Mouse (Mus musculus) cerebellum, adult 11 months (tissue): ENCODE measurements around the gene Polr2b.

Experiments used
- DNase-seq: peaks from one replicate; pipeline ENCODE4 v3.0.0; 2022

The Polr2b gene

GRCm38 (mm10) chr5:77366313-77366712 lies 56.4 kb downstream of the Polr2b start:
- no peak for DNase-seq

- DNase-seq = no peak
Observed at GRCm38 (mm10) chr5:77367145-77367544, 57.2 kb downstream of the Polr2b start.

GRCm38 (mm10) chr5:77367682-77368081 lies 57.7 kb downstream of the Polr2b start:
- no peak for DNase-seq

GRCm38 (mm10) chr5:77368194-77368593 lies 58.2 kb downstream of the Polr2b start:
- no peak for DNase-seq

- no peak for DNase-seq
Observed at GRCm38 (mm10) chr5:77369394-77369793, 59.4 kb downstream of the Polr2b start.

- DNase-seq = no peak
Observed at GRCm38 (mm10) chr5:77370378-77370892, 60.5 kb downstream of the Polr2b start.

GRCm38 (mm10) chr5:77372242-77372641 lies 62.3 kb downstream of the Polr2b start:
- no peak for DNase-seq

GRCm38 (mm10) chr5:77372778-77373177 lies 62.8 kb downstream of the Polr2b start:
- no peak for DNase-seq

- no peak for DNase-seq
Observed at GRCm38 (mm10) chr5:77374945-77375344, 65.0 kb downstream of the Polr2b start.

GRCm38 (mm10) chr5:77375546-77375945 lies 65.6 kb downstream of the Polr2b start:
- no peak for DNase-seq

- no peak for DNase-seq
Observed at GRCm38 (mm10) chr5:77378027-77378426, 68.1 kb downstream of the Polr2b start.

GRCm38 (mm10) chr5:77379434-77380135 lies 69.6 kb downstream of the Polr2b start:
- no peak for DNase-seq

GRCm38 (mm10) chr5:77380321-77380901 lies 70.5 kb downstream of the Polr2b start:
- DNase-seq = no peak

- no peak for DNase-seq
Observed at GRCm38 (mm10) chr5:77381283-77381682, 71.3 kb downstream of the Polr2b start.

GRCm38 (mm10) chr5:77381686-77382085 lies 71.7 kb downstream of the Polr2b start:
- no peak for DNase-seq

GRCm38 (mm10) chr5:77383799-77384554 lies 74.0 kb downstream of the Polr2b start:
- no peak for DNase-seq

GRCm38 (mm10) chr5:77384724-77385123 lies 74.8 kb downstream of the Polr2b start:
- DNase-seq = no peak

- no peak for DNase-seq
Observed at GRCm38 (mm10) chr5:77385221-77385620, 75.3 kb downstream of the Polr2b start.

GRCm38 (mm10) chr5:77385900-77386595 lies 76.1 kb downstream of the Polr2b start:
- no peak for DNase-seq

GRCm38 (mm10) chr5:77386596-77387413 lies 76.9 kb downstream of the Polr2b start:
- DNase-seq = no peak

- DNase-seq = no peak
Observed at GRCm38 (mm10) chr5:77387414-77387704, 77.4 kb downstream of the Polr2b start.

GRCm38 (mm10) chr5:77388359-77388758 lies 78.4 kb downstream of the Polr2b start:
- DNase-seq = no peak
